Mouse (Mus musculus): Measurements from ENCODE around the gene Tapbpl. TPM values are rescaled to one million over a fixed set of nuclear protein-coding genes. Genes with fewer than 3 reads are reported as not detected.

The Tapbpl gene
- polyA plus RNA-seq, 1 experiment from 2014 or later = 1.8 TPM

GRCm38 (mm10) chr6:125190816-125191215, 40.8 kb downstream of the Tapbpl start:
- ATAC-seq (replicated peaks; ENCODE audit: low FRiP score) (no peak), DNase-seq (ENCODE audit: low spot score) (peak; percentile 50)
- H3K4me3 ChIP-seq (ENCODE audit: low read depth, low read length) = peak overlapping the region; percentile 68
- H3K4me2 ChIP-seq (ENCODE audit: low read depth, low read length, severe bottlenecking) = peak overlapping the region; percentile 86
- peaks cover 5% of the 10 kb centered on the region; the same call in 1 of the 2 replicates for H3K4me1 ChIP-seq (replicated peaks; ENCODE audit: control insufficient read depth, insufficient read depth, low read length)
- H3K27ac ChIP-seq (ENCODE audit: low read depth, low read length) = peak overlapping the region; percentile 100
- H3K9me3 ChIP-seq (ENCODE audit: control insufficient read depth, low read length) = no peaks in the 10 kb centered on the region
- peak overlapping the region; percentile 92 for H3K9ac ChIP-seq (ENCODE audit: low read length)
- no peaks in the 10 kb centered on the region for H3K27me3 ChIP-seq (ENCODE audit: control insufficient read depth, insufficient read depth, low read length)
- H3K36me3 ChIP-seq (ENCODE audit: control insufficient read depth, insufficient read depth, low read length) = peaks cover 24% of the 10 kb centered on the region; the same call in 1 of the 2 replicates

- Histone ChIP-seq H3K9me3 (ENCODE audit: control insufficient read depth, low read length) (no peaks in the 10 kb centered on the region), H3K9ac (ENCODE audit: low read length) (no peak overlapping the region), H3K27me3 (ENCODE audit: control insufficient read depth, insufficient read depth, low read length) (no peaks in the 10 kb centered on the region), H3K4me1 (replicated peaks; ENCODE audit: control insufficient read depth, insufficient read depth, low read length) (0 out of 2 replicates have a peak, but pooled peaks cover 2% of the 10 kb centered on the region), H3K27ac (ENCODE audit: low read depth, low read length) (no peak overlapping the region), H3K4me2 (ENCODE audit: low read depth, low read length, severe bottlenecking) (no peak overlapping the region), H3K4me3 (ENCODE audit: low read depth, low read length) (no peak overlapping the region), H3K36me3 (ENCODE audit: control insufficient read depth, insufficient read depth, low read length) (peaks cover 41% of the 10 kb centered on the region)
- no peak for ATAC-seq (replicated peaks; ENCODE audit: low FRiP score)
- DNase-seq (ENCODE audit: low spot score) = peak; percentile 30
- WGBS = 95% methylated on average over 10 of the region's 10 CpGs
These were observed 45.5 kb downstream of the Tapbpl start for GRCm38 (mm10) chr6:125186203-125186602.

GRCm38 (mm10) chr6:125182133-125182532, 49.5 kb downstream of the Tapbpl start:
- no peak for ATAC-seq (replicated peaks; ENCODE audit: low FRiP score)
- WGBS = 86% methylated on average over 5 of the region's 5 CpGs

GRCm38 (mm10) chr6:125179601-125180000, 52.1 kb downstream of the Tapbpl start:
- Histone ChIP-seq H3K9ac (ENCODE audit: low read length) (no peak overlapping the region), H3K4me1 (replicated peaks; ENCODE audit: control insufficient read depth, insufficient read depth, low read length) (no peaks in the 10 kb centered on the region), H3K36me3 (ENCODE audit: control insufficient read depth, insufficient read depth, low read length) (peaks cover 59% of the 10 kb centered on the region), H3K9me3 (ENCODE audit: control insufficient read depth, low read length) (no peaks in the 10 kb centered on the region), H3K4me2 (ENCODE audit: low read depth, low read length, severe bottlenecking) (no peak overlapping the region), H3K4me3 (ENCODE audit: low read depth, low read length) (no peak overlapping the region), H3K27ac (ENCODE audit: low read depth, low read length) (no peak overlapping the region), H3K27me3 (ENCODE audit: control insufficient read depth, insufficient read depth, low read length) (no peaks in the 10 kb centered on the region)
- DNase-seq (ENCODE audit: low spot score) = peak; percentile 34
- WGBS = 93% methylated on average over 7 of the region's 7 CpGs
- no peak for ATAC-seq (replicated peaks; ENCODE audit: low FRiP score)

More at GRCm38 (mm10) chr6:125182133-125182532, 49.5 kb downstream of the Tapbpl start:
- peaks cover 52% of the 10 kb centered on the region for H3K36me3 ChIP-seq (ENCODE audit: control insufficient read depth, insufficient read depth, low read length)
- no peaks in the 10 kb centered on the region for H3K27me3 ChIP-seq (ENCODE audit: control insufficient read depth, insufficient read depth, low read length)
- H3K27ac ChIP-seq (ENCODE audit: low read depth, low read length) = no peak overlapping the region
- no peak overlapping the region for H3K4me3 ChIP-seq (ENCODE audit: low read depth, low read length)
- peak; percentile 19 for DNase-seq (ENCODE audit: low spot score)
- H3K4me1 ChIP-seq (replicated peaks; ENCODE audit: control insufficient read depth, insufficient read depth, low read length) = no peaks in the 10 kb centered on the region
- H3K4me2 ChIP-seq (ENCODE audit: low read depth, low read length, severe bottlenecking) = no peak overlapping the region
- no peaks in the 10 kb centered on the region for H3K9me3 ChIP-seq (ENCODE audit: control insufficient read depth, low read length)
- no peak overlapping the region for H3K9ac ChIP-seq (ENCODE audit: low read length)

- no peaks in the 10 kb centered on the region for H3K27me3 ChIP-seq (ENCODE audit: control insufficient read depth, insufficient read depth, low read length)
- no peak overlapping the region for H3K4me2 ChIP-seq (ENCODE audit: low read depth, low read length, severe bottlenecking)
- ATAC-seq (replicated peaks; ENCODE audit: low FRiP score) (no peak), DNase-seq (ENCODE audit: low spot score) (no peak)
- H3K4me3 ChIP-seq (ENCODE audit: low read depth, low read length) = no peak overlapping the region
- H3K9me3 ChIP-seq (ENCODE audit: control insufficient read depth, low read length) = no peaks in the 10 kb centered on the region
- H3K4me1 ChIP-seq (replicated peaks; ENCODE audit: control insufficient read depth, insufficient read depth, low read length) = no peaks in the 10 kb centered on the region
- 95% methylated on average over 5 of the region's 5 CpGs for WGBS
- H3K9ac ChIP-seq (ENCODE audit: low read length) = no peak overlapping the region
- peaks cover 64% of the 10 kb centered on the region for H3K36me3 ChIP-seq (ENCODE audit: control insufficient read depth, insufficient read depth, low read length)
- no peak overlapping the region for H3K27ac ChIP-seq (ENCODE audit: low read depth, low read length)
These were observed 56.2 kb downstream of the Tapbpl start for GRCm38 (mm10) chr6:125175469-125175868.

Small RNA genes lying within 50 kb of the gene (microRNA-seq; reads per million reads assigned to microRNA genes)
- gene Mir3098 (ENCODE audit: insufficient number of aligned reads) (5.0 reads per million), gene Mir8113 (ENCODE audit: insufficient number of aligned reads) (not detected)

Other genes starting within 250 kb of the Tapbpl start
- 2.5 TPM in 2 replicates for gene Pianp, start 235.2 kb downstream of the Tapbpl start, polyA plus RNA-seq (2014; fragmentation: Nextera tagmentation; extraction: Ambion mirVana)
- 9.0 and 10.2 TPM in 2 replicates for gene Zfp384, start 222.7 kb downstream of the Tapbpl start, polyA plus RNA-seq (2014; fragmentation: Nextera tagmentation; extraction: Ambion mirVana)
- gene Ing4, start 192.1 kb downstream of the Tapbpl start, polyA plus RNA-seq (2014; fragmentation: Nextera tagmentation; extraction: Ambion mirVana) = 126 and 135 TPM in 2 replicates
- 14.6 and 15.8 TPM in 2 replicates for gene Acrbp, start 182.2 kb downstream of the Tapbpl start, polyA plus RNA-seq (2014; fragmentation: Nextera tagmentation; extraction: Ambion mirVana)
- 0.21 and 0.36 TPM in 2 replicates for gene Lpar5, start 163.9 kb downstream of the Tapbpl start, polyA plus RNA-seq (2014; fragmentation: Nextera tagmentation; extraction: Ambion mirVana)
- gene Chd4, start 135.9 kb downstream of the Tapbpl start, polyA plus RNA-seq (2014; fragmentation: Nextera tagmentation; extraction: Ambion mirVana) = 124 and 131 TPM in 2 replicates
- gene Nop2, start 100.0 kb downstream of the Tapbpl start, polyA plus RNA-seq (2014; fragmentation: Nextera tagmentation; extraction: Ambion mirVana) = 65.4 and 70.3 TPM in 2 replicates
- gene Iffo1, start 86.6 kb downstream of the Tapbpl start, polyA plus RNA-seq (2014; fragmentation: Nextera tagmentation; extraction: Ambion mirVana) = 10.5 and 12.3 TPM in 2 replicates
- gene Gapdh, start 65.4 kb downstream of the Tapbpl start, polyA plus RNA-seq (2014; fragmentation: Nextera tagmentation; extraction: Ambion mirVana) = 2,700 and 2,872 TPM in 2 replicates
- 225 and 271 TPM in 2 replicates for gene Ncapd2, start 40.2 kb downstream of the Tapbpl start, polyA plus RNA-seq (2014; fragmentation: Nextera tagmentation; extraction: Ambion mirVana)
- gene Mrpl51, start 40.1 kb downstream of the Tapbpl start, polyA plus RNA-seq (2014; fragmentation: Nextera tagmentation; extraction: Ambion mirVana) = 195 and 197 TPM in 2 replicates
- 1.9 and 2.1 TPM in 2 replicates for gene Vamp1, start 16.3 kb downstream of the Tapbpl start, polyA plus RNA-seq (2014; fragmentation: Nextera tagmentation; extraction: Ambion mirVana)
- gene Cd27, start 5.2 kb upstream of the Tapbpl start, polyA plus RNA-seq (2014; fragmentation: Nextera tagmentation; extraction: Ambion mirVana) = 1.3 and 2.3 TPM in 2 replicates
- gene Tuba3a, start 54.2 kb upstream of the Tapbpl start, polyA plus RNA-seq (2014; fragmentation: Nextera tagmentation; extraction: Ambion mirVana) = not detected in 2 replicates
- 15.6 and 16.6 TPM in 2 replicates for gene Ltbr, start 82.0 kb upstream of the Tapbpl start, polyA plus RNA-seq (2014; fragmentation: Nextera tagmentation; extraction: Ambion mirVana)
- gene Scnn1a, start 88.8 kb upstream of the Tapbpl start, polyA plus RNA-seq (2014; fragmentation: Nextera tagmentation; extraction: Ambion mirVana) = 0.21 and 0.28 TPM in 2 replicates
- 24.0 and 25.9 TPM in 2 replicates for gene Tnfrsf1a, start 117.5 kb upstream of the Tapbpl start, polyA plus RNA-seq (2014; fragmentation: Nextera tagmentation; extraction: Ambion mirVana)
- 0.12 and 0.19 TPM in 2 replicates for gene Plekhg6, start 148.9 kb upstream of the Tapbpl start, polyA plus RNA-seq (2014; fragmentation: Nextera tagmentation; extraction: Ambion mirVana)

Measured in forebrain, embryonic 11.5 days (tissue).